Mouse (Mus musculus): ENCODE results near the gene Pex19.

Pex19 gene

DNA sequence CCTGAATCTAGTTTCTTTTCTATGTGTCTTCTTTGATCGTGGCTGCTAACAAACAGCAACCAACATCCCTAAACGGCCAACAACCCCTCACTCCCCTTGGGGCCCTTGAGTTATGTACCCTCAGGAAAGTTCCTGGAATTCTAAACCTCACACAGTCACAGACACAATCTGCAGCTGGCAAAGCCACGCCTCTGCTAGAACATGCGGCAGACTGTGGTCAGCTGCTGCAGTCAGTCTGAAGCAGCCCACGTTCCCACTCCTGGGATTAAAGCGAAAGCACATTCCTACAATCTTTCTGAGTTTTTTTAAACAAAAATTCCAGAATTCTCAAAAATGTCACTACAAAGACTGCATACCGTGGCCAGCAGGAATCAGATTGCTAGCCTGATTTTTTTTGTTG lies 7.0 kb downstream of the Pex19 start:
- DNase-seq (ENCODE audit: low spot score): no peak

DNA sequence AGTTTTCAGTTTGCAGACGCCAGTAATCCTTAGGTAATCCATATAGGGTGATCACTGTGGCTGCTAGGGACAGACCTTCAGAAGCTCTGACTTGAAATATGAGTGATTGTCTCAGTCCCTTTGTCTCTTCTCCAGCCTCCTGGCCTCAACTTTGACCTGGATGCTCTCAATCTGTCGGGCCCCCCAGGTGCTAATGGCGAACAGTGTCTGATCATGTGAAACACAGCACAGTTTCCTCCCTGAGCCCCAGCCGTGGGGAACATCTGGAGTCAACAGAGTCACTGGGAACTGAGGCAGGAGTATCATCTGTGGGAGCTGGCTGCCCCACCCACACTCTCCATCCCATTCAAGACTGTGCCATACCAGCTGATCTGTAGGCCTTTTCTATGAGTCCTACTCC lies 7.5 kb downstream of the Pex19 start:
- no peak for DNase-seq (ENCODE audit: low spot score)

GRCm38 (mm10) chr1:172140160-172140559 lies 13.6 kb downstream of the Pex19 start:
- DNase-seq (ENCODE audit: low spot score): no peak

- DNase-seq (ENCODE audit: low spot score): no peak
Observed at GRCm38 (mm10) chr1:172140825-172141224, 14.3 kb downstream of the Pex19 start.

DNA sequence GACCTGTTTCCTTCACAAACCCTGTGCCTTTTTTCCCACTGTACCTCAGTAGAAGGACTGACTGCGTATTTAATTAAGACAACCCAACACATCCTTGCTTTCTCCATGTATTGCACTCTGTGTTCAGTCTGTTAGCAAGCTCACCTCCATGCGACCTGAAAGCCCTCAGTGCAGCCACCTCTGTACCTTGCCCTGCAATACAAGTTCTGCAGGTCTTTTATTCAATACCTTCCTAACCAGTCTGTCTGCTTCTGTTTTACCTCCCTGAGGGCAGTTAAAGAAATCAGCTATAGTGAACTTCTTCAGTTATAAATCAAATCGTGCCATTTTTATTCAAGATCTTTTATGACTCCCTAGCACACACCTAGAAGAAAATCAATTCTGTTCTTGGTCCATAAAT lies 15.0 kb downstream of the Pex19 start:
- DNase-seq (ENCODE audit: low spot score): no peak

GRCm38 (mm10) chr1:172143570-172143969 lies 17.0 kb downstream of the Pex19 start:
- peak; percentile 38 for DNase-seq (ENCODE audit: low spot score)

GRCm38 (mm10) chr1:172147835-172148278 lies 21.3 kb downstream of the Pex19 start, which contains the start of gene Dcaf8:
Dcaf8 (plus strand) TSS chr1:172148084.
- peak; percentile 100 for DNase-seq (ENCODE audit: low spot score)

DNA sequence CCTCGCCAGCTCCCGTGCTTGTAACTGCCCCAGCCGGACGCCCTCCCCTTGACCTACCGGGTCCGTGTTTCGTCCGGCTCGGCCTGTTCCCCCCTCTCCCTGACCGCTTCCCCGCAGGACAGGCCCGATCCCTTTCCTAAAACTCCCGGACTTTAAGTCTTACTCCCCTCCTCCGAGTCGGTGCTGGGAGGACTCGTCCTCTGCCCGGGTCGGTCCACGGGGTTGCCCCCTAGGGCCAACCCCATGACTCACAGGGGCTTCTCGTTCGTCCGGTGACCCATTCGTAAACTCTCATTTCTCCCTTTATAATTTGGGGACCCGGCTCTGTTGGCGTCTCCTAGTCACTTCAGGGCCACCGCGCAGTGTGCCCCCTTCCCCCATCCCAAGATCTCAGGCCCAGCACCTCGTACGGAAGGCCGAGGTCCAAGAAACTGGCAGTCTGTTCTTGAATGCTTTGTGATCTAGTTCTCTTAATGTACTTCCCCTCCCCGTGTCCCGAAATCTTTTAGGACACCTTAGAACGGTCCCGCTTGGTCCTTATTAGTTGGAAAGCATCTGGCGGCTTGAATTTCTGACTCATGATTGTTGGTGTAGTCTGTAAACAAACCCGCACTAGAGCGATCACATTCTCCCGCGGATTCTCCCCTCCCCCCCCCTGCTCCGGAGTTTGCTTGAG lies 21.9 kb downstream of the Pex19 start:
- peak; percentile 63 for DNase-seq (ENCODE audit: low spot score)

DNA sequence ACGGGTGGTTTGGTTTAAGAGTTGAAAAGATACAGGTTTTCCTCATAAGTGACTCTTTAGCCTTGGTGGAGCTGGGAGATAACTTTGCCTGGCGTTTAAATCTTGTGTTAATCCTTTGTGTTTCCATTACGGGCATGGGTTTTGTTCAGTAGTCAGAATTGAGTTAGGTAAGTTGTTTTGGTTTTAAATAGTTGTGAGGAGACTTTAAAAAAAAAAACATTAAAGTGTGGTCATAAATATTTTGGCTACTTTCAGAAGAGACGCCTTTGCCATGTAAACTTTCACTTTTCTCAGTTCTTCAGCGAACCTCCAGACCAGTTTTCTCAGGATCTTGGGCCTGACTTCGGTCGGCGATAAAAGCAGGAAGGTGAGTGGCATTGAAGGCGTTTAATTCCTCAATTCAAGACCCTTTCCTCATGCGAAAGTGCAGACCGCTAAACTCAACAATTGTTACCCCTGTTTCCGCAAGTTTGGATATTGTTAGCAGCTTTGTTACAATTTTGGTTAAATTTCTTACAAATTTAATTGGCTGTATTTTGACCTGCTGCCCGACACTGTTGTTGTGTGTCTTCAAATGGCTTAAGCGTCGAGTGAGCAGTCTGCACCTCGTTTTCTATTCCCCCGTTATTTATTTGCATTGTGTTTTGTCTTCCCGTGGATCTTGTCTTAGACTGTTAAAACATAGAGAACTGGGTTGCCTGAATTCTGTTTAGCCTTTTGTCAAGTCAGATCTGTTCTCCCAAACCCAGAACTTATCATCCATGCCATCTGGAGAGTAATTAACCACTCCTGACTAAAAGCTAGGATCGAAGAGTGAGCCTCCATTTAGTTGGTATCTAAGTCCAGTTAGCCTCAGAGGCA lies 22.6 kb downstream of the Pex19 start:
- peak; percentile 44 for DNase-seq (ENCODE audit: low spot score)

GRCm38 (mm10) chr1:172154536-172154935 lies 28.0 kb downstream of the Pex19 start:
- DNase-seq (ENCODE audit: low spot score): no peak

DNA sequence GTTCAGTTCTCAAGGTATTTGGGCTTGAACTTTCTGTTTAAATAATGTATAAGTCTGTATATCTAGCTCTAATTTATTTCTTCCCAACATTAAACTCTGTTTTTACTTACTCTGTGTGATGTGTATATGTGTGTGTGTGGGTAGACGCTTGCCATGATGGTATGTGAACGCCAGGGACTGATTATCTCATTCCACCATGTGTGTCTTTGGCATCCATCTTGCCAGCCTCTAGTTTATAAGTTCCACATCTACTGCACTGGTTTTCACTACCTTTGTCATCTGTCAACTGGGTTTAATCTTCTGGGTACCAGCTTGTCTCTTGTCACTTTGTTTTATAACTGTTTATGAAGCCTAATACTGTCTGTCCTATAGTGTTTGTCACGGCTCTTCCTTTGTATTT lies 29.0 kb downstream of the Pex19 start:
- no peak for DNase-seq (ENCODE audit: low spot score)

- no peak for DNase-seq (ENCODE audit: low spot score)
Observed at GRCm38 (mm10) chr1:172159970-172160369, 33.4 kb downstream of the Pex19 start.

- no peak for DNase-seq (ENCODE audit: low spot score)
Observed at GRCm38 (mm10) chr1:172160508-172160907, 34.0 kb downstream of the Pex19 start.

GRCm38 (mm10) chr1:172162009-172162408 lies 35.5 kb downstream of the Pex19 start:
- peak; percentile 43 for DNase-seq (ENCODE audit: low spot score)

- DNase-seq (ENCODE audit: low spot score): no peak
Observed at GRCm38 (mm10) chr1:172162959-172163358, 36.4 kb downstream of the Pex19 start.

DNA sequence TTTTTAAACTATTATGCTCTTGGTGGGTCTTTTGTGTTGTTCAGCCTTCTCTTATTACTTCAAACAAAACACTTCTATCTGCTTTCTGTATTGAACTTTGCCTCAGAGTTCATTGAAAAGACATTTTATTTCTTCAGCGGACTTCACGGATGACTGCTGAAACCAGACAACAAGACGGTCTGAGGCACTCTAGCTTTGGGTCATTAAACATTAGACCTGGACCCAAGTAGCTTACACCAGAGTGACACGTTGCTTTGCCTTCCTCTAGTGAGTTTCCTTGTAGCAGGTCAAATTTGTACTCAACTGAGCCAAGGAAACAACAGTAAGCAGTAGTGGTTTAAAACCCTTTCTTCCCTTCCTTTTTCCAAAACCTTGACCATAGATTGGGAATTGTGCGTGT lies 41.4 kb downstream of the Pex19 start:
- no peak for DNase-seq (ENCODE audit: low spot score)

GRCm38 (mm10) chr1:172169809-172170208 lies 43.3 kb downstream of the Pex19 start:
- DNase-seq (ENCODE audit: low spot score): no peak

- DNase-seq (ENCODE audit: low spot score): no peak
Observed at GRCm38 (mm10) chr1:172172381-172172780, 45.8 kb downstream of the Pex19 start.

DNA sequence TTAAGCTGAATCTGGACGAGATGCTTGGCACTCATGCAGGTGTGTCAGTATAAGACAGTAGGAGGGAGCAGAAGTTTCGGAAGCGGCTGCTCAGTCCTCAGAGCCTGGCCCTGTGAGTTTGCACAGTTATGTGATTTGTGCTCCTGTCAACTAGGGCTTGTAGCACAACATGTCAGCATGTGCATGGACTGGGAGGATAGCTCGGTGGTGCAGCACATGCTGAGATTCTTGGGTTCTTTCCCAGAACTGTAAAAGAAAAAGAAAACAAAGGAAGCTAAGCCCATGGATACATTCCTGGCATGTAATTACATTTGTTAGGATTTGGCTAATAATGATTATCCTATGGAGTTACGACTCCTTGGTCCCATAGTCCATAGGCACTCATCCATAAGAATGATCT lies 46.6 kb downstream of the Pex19 start:
- no peak for DNase-seq (ENCODE audit: low spot score)

DNA sequence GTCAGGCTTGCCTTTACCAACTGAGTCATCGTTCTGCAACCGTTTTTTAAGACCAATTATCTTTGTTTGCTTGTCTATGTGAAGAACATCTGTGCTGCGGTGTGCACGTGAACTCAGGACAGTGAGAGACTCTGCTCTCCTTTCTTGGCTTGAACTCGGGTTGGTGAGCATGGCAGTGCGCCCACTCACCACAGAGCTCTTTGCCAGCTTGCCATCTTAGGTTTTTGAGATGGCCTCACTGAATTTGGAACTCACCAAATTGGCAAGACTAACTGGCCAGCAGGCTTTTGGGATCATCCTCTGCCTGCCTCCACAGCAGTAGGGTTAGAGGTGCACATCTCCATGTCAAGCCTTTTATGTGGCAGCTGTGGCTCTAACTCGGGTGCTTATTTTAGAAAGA lies 51.2 kb downstream of the Pex19 start:
- no peak for DNase-seq (ENCODE audit: low spot score)

DNA sequence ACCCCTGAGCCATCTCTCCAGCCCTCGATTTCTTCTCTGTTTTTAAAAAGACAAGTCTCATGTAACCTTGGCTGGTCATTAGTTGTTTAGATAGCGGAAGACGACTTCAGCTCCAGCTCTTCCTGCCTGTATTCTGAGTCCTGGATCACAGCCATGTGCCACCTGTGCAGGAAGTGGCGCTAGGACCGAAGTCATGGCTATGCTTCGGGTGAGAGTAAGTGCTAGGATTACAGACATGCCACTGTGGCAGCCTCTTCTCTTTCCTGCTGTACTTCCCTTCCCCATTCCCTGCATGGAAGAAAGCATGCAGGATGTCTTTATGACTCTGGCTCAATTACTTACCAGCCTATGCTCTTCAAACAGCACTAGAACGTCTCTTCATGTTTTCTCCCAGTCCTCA lies 52.5 kb downstream of the Pex19 start:
- no peak for DNase-seq (ENCODE audit: low spot score)

DNA sequence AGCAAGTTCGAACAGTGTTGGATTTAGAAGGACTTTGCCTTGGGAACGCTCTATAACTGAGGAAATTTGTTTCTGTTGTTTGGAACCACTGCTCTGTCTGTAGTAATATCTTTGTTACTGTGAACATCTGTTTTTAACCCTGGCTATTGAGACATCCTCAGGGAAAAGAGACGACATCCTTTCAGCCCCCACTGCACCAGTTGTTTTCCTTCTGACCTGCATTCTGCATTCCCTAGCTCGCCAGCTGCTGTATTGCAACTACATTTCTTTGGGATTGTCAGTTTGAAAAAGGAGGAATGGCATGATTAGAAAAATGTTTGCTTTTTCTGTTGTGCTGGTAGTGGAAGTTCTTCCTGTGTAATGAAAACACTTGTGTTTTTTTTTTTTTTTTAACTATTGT lies 54.3 kb downstream of the Pex19 start:
- no peak for DNase-seq (ENCODE audit: low spot score)

GRCm38 (mm10) chr1:172181777-172182176 lies 55.2 kb downstream of the Pex19 start:
- no peak for DNase-seq (ENCODE audit: low spot score)

Measured in MN1 (cell line).